Mouse (Mus musculus): ENCODE results near the gene Mrpl45. TPM values are rescaled to one million over a fixed set of nuclear protein-coding genes. Genes with fewer than 3 reads are reported as not detected.
"Not testable (repeated sequence)": the region's sequence is repeated elsewhere in the genome, so short reads cannot be mapped to it uniquely, and the experiment has no call there.

The Mrpl45 gene
- 10 to 100 TPM; 49.9 to 64.7 (median 56.9) TPM for total RNA-seq (2022)

DNA sequence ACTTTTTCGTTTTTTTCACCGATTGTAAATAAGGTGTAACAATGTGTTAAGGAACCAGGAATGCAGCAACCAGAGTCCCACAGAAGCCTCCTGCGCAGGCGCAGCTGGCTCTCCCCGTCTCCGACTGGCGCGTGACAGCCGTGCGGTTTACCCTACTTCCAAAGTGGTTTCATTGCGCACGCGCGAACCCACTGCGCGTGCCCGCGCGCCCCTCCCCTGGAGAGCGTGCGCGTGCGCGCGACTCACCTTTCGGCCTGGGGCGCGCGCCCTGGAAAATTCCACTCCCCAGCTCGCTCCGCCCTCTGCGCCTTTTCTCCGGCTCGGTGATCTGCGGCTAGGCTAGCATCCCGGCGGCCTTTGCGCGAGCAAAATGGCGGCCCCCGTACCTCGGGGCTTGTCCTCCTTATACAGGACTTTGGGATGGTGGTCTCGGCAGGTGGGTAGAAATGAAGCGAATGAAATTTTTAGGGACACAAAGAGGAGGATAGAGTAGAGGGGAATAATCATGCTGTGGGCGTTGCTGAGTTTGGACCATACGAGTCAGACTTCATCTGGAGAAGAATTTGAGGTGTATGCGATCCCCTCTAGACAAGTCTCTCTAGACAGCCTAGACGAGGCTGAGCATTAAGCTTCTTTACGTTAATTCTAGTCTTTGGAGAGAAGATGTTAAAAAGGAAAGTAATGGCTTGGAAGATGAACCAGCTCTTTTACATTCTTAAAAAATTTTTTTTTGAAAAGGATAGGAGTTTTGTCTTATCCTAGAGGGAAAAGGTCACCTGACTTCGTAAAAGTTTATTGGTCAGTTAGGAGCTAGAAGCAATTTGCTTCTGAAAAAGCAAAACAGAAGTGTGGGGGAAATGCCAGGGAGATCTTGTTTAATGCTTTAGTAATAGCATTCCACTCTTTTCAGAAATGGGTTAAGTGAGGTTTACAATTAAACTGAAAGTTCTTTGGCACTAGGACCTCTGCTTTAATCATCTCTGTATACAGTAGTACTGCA, at the start of gene Mrpl45:
Gene Mrpl45 (plus strand): TSS at position 213 of the 1,000 bp plus-strand sequence.
- DNase-seq (ENCODE audit: low spot score): peak; percentile 98

DNA sequence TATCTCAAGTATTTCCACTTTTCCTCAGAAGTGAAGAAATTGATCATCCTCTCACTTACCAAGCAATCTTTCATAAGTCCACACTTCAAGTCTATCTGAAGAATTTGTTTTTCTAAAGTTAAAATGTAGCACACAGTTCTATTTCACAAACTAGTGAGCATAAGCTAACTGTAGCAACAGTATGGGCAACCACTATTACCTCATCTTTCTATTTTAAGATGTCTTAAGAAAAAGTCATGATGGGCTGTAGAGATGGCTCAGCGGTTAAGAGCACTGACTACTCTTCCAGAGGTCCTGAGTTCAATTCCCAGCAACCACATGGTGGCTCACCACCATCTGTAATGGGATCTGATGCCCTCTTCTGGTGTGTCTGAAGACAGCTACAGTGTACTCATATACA, 49.0 kb upstream of the Mrpl45 start:
- DNase-seq (ENCODE audit: low spot score): not testable (repeated sequence)

DNA sequence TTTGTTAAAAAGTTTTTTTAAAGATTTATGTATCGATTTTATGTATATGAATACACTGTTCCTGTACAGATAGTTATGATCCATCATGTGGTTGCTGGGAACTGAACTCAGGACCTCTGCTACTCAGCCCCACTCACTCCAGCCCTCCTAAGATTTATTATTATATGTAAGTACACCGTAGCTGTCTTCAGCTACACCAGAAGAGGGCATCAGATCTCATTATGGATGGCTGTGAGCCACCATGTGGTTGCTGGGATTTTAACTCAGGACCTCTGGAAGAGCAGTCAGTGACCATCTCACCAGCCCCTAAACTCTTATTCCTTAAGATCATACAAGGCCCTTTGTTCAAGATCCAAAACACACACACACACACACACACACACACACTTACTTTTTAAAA, 45.5 kb upstream of the Mrpl45 start:
- DNase-seq (ENCODE audit: low spot score): not testable (repeated sequence)

GRCm38 (mm10) chr11:97272835-97273234, 42.7 kb upstream of the Mrpl45 start:
- DNase-seq (ENCODE audit: low spot score): no peak

DNA sequence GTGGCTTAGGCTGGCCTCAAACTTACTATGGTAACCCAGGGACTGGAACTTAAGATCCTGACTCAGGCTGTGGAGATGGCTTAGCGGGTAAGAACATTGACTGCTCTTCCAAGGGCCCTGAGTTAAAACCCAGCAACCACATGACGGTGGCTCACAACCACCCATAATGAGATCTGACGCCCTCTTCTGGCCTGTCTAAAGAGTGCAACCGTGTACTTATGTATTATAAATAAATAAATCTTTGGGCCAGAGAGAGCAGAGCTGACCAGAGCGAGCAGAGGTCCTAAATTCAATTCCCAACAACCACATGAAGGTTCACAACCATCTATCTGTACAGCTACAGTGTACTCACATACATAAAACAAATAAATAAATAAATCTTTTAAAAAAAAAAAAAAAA, 41.9 kb upstream of the Mrpl45 start:
- DNase-seq (ENCODE audit: low spot score): no peak

DNA sequence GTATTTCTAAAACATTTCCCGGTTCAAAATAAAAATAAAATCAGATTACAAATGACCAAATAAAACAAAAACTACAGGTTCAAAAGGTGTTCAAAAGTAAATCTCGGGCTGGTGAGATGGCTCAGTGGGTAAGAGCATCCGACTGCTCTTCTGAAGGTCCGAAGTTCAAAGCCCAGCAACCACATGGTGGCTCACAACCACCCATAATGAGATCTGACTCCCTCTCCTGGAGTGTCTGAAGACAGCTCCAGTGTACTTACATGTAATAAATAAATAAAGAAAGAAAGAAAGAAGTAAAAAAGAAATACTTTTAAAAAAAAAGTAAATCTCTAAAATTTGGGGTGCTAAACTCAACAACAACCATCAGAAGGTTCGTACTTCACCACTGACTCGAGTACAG, 40.6 kb upstream of the Mrpl45 start:
- not testable (repeated sequence) for DNase-seq (ENCODE audit: low spot score)

DNA sequence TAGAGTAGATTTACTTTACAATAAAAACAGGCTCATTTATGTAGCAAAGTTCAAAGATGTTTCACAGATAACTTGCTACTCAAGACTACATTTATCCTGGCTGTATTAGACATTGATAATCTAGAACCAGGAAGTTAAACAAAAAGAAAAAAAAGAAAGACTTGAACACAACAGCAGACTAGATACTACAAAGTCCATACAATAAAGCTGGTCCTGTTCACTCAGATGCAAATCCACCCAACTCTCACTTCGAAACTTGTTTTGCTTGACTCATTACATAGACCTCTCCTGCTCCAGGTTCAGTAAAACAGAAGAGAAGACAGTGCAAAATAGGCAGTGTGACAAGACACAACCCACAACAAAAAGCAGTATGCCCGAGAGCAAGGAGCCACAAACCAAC, 40.2 kb upstream of the Mrpl45 start:
- DNase-seq (ENCODE audit: low spot score): no peak

GRCm38 (mm10) chr11:97276019-97276418, 39.5 kb upstream of the Mrpl45 start:
- no peak for DNase-seq (ENCODE audit: low spot score)

GRCm38 (mm10) chr11:97277166-97277565, 38.4 kb upstream of the Mrpl45 start:
- DNase-seq (ENCODE audit: low spot score): no peak

DNA sequence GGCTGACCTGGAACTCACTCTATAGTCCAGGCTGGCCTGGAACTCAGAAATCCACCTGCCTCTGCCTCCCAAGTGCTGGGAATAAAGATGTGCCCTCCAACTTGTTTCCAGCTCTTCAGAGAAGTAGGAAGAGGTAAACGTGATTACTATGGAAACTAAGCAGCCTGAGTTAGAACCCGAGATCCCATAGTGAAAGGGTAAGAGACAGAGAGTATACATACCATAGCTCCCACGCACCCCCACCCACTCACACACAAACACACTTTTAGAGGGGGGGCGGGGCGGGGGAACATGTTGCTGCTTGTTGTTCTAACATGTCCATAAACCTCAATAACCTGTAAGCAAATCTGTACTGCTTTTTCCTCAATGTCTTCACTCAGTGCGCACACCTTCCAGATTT, 37.1 kb upstream of the Mrpl45 start:
- DNase-seq (ENCODE audit: low spot score): no peak

- DNase-seq (ENCODE audit: low spot score): no peak
Measured at GRCm38 (mm10) chr11:97279040-97279404, 36.5 kb upstream of the Mrpl45 start.

DNA sequence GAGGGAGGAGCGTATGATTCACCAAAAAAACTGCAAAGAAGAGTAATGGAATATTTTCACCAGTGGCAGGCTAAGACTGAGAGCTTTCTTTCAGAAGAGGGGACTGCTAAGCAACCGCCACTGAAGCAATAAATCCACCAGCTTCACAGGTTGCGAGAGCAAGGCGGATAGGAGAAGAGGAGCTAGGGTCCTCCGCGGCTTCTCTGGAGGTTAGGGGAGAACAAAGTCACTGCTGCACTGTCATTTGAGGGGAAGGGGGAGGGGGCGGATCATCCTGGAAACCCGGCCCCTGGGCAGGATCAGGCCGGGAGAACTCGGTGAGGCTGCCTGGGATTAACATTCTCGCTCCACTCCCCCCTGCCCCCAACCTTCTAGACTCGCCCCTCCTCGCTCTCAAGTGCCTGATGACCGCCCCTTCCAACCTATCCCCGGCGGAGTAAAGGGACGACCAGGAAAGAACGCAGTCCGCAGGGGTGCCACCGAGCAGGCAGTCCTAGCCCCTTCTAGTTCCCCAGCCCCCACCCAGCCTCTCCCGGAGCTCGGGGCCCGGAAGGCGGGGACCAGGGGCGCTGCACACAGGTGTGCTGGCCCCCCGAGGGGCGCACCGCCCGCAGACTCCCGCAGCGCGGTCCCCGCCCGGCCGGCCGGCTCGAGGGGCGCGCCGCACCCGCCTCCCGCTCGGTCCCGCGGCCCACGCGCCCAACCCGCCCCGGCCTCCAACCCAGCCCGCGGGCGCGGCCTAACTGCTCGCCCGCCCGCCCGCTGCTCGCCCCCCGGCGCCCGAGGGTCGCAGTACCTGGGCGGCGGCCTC, 35.9 kb upstream of the Mrpl45 start:
- peak; percentile 38 for DNase-seq (ENCODE audit: low spot score)

- DNase-seq (ENCODE audit: low spot score): peak; percentile 48
Measured at GRCm38 (mm10) chr11:97280216-97280861, 35.2 kb upstream of the Mrpl45 start, which contains the start of gene Npepps. Npepps (minus strand) TSS chr11:97280638.

DNA sequence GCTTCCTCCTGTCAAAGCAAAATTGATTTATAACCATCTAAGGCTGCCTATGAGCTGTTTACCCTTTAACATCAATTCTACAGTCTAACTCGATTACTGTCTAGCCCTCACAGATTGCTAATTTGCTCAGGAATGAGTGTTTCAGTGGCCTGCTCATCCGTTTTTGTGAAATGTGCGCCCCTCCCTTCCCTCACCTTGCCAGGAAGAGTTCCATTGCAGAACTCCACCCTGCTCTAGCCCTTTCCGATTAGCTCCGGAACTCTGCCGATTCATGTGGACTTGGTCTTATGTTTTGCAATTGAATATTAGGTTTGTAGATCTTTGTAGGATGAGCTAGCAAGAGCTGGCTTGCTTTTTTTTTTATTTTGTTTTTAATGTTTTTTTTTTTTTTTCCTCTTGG, 33.3 kb upstream of the Mrpl45 start:
- DNase-seq (ENCODE audit: low spot score): no peak

DNA sequence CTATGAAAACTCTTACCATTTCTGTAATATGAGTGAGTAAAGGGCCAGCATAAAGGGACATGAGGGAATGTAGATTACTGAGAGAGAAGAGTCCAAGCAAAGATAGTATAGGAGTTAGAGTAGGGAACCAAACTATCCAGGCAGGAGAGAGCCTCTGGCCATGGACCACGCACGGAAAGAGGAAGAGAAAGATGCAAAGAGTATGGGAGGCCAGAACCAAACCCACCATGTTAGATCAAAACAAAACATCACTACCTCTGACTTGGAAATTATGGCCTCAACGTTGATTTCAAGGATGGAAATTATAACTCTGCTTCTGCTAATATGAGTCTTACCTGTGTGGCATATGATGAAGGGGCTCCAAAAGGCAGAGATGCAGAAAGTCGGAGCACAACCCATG, 30.7 kb upstream of the Mrpl45 start:
- DNase-seq (ENCODE audit: low spot score): no peak

GRCm38 (mm10) chr11:97285852-97286775, 29.4 kb upstream of the Mrpl45 start:
- DNase-seq (ENCODE audit: low spot score): no peak

- DNase-seq (ENCODE audit: low spot score): no peak
Measured at GRCm38 (mm10) chr11:97286973-97287372, 28.5 kb upstream of the Mrpl45 start.

GRCm38 (mm10) chr11:97287643-97288042, 27.9 kb upstream of the Mrpl45 start:
- DNase-seq (ENCODE audit: low spot score): no peak

DNA sequence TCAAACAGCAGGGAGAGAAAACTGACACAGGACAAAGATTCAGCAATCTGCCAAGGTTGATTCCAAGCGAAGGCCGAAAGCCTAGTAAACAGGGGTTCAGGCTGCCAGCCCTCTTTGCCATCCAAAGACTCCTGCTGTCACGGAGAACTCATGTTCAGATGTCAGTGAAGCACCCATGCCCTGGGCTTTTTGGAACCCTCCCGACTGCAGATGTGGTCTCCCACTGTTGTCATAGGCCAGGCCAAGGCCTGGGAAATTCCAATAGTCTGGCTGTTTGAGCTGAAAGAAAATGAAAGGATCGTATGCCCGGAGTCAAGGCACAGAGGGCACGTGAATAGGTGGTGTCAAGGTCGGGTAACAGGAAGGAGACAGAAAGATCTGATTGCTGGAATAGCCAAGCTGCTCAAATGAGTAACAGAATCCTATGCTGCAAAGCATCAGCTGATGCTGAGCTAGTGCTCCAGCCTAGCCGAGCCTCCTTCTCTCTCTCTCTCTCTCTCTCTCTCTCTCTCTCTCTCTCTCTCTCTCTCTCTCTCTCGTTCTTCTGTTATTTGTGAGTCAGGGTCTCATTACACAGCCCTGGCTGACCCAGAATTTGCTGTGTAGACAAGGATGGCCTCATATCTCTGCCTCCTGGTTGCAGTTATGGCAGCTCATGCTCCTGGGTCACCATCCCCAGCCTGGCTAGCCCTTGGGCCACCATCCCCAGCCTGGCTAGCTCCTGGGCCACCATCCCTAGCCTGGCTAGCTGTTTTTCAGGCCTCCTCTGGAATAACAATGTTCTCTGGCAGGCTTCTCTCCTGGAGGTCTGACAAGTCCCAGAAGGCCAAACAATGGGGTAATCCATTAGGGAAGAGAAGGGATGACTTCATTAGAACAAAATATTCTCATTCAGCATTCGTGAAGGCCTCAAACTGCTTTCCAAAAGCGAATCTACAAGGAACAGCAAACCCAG, 26.0 kb upstream of the Mrpl45 start:
- DNase-seq (ENCODE audit: low spot score): peak; percentile 74

- no peak for DNase-seq (ENCODE audit: low spot score)
Measured at GRCm38 (mm10) chr11:97292731-97293130, 22.8 kb upstream of the Mrpl45 start.
